Mouse (Mus musculus): ENCODE data around the gene Olfr169.
"Not testable (repeated sequence)": the region's sequence is repeated elsewhere in the genome, so short reads cannot be mapped to it uniquely, and the experiment has no call there.

Olfr169 gene

DNA sequence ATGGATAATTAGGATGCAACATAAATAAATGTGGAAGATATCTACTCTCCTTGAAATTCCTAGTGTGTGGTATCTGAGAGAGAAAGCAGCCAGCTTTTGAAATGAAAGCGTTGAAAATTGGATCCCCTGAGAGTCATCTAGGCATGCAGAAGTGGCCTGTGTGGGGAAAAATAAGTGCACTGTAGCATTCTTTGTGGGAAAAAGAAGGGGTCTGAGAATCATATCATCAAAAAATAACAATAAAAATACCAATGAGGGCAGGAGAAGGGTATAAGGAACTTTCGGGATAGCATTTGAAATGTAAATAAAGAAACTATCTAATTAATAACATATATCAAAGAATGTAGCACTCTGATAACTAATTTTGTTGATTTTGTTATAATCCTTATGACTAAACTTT is at the start of gene Olfr169:
Gene Olfr169, minus strand, starts transcription at position 101 of the 400 bp plus-strand sequence.
- DNase-seq = not testable (repeated sequence)

DNA sequence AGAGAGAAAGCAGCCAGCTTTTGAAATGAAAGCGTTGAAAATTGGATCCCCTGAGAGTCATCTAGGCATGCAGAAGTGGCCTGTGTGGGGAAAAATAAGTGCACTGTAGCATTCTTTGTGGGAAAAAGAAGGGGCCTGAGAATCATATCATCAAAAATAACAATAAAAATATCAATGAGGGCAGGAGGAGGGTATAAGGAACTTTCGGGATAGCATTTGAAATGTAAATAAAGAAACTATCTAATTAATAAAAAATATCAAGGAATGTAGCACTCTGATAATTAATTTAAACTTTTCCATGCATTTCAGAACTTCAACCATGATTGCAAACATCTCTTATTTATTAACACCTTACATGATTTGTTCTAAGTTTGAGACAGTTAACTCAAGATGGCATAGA is 40.2 kb upstream of the Olfr169 start, which contains the start of gene Olfr170:
Gene Olfr170, minus strand, starts transcription at position 101 of the 400 bp plus-strand sequence.
- DNase-seq = not testable (repeated sequence)

DNA sequence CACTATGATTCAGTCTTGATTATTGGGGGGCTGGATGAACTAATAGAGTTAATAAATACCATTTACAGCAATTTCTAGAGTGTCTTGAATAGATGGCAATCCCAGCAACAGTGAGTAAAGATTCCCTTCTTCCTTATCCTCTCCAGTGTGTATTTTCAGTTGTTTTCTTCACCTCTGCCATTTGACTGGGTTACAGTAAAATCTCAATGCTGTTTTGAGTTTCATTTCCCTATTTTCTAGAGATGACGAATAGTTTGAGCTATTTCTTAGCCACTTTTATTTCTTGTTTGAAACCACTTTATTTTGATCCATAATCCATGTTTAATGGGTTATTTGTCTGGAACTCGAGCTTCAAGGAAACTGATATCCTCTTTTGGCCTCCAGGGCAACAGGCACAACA is 31.6 kb upstream of the Olfr169 start:
- no peak for DNase-seq

DNA sequence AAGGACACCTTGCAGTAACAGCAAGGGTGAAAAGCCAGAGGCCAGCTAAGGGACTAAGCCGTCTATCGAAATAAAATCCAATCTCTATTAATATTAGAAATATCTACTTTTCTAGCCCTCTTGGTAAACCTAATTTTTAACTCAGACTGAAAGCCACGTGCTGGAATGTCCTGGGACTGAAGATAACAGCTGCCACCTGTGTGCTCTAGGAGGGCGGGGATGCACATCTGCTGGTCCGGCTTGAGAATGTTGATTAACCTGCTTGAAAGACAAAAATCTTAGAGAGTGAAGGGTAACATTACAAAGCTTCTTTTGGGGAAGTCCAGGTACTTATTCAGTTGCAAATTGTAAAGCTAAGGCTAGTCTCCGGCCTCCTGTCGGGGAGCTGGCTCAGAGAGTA is 18.2 kb downstream of the Olfr169 start:
- not testable (repeated sequence) for DNase-seq

DNA sequence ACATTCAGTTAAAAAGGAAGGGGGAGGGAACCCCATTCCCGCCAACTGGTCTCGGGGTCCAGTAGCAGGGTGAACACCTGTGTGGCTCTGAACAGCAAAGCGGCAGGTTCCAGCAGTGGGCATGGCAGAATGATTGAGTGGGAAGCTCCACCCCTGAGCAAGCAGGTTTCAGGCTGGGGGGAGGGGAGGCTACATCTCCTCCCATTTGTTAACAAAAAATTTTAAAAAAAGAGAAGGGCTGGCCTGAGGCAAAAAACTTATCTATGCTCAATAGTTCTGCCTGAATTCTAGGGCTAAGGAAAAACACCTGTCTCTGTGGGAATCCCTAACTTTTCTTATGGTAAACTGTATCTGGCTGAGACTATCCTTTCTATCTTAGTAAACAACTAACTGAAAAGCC is 19.4 kb downstream of the Olfr169 start:
- DNase-seq = peak; percentile 4 to 20

DNA sequence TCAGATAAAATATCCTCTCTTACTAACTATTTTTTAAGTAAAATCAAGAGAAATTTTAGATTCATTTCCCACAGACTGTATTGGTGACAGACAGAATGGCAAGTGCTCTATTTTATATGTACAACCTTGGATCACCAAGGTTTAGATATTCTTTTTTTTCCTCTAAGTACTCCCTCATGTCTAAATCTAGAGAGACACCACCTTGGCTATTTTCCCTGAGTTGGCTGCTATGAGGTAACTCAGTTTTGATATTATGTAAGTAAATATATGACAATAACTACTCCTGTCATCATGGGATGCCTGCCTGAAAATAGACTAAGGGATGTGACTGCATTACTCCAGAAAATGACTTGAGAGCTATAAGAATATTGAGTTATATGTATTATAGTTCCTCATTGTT is 36.2 kb downstream of the Olfr169 start, which contains the start of gene Olfr168:
Gene Olfr168, minus strand, starts transcription at position 101 of the 400 bp plus-strand sequence.
- DNase-seq = no peak

DNA sequence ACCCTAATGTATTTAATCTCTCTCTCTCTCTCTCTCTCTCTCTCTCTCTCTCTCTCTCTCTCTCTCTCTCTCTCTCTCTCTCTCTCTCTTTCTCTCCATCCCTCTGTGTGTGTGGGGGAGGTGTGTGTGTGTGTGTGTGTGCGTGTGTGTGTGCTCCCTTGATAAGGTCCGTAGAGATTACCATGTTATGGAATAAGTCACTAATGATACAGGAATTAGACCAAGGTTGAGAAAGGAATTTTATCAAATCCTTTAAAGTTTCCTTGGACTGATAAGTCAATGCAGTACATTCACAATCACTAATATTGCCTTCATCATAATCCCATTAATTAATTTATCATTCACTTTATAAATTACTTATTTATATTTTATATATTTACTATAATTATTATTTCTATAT is 49.4 kb downstream of the Olfr169 start, which contains the start of gene Olfr167:
Gene Olfr167, minus strand, starts transcription at position 101 of the 400 bp plus-strand sequence.
- DNase-seq = no peak
